Comparison of ENCODE assay signal across 8 mouse cellular contexts in genomic region chr1:189012846-189013586, GRCm38 (mm10). TPM values are rescaled to one million over a fixed set of nuclear protein-coding genes. Genes with fewer than 3 reads are reported as not detected.
DNase-seq lines count a peak whose midpoint lies in the region; ATAC-seq lines count a peak whose summit lies in the region.

No protein-coding gene starts in this region.

- no peak overlapping the region for H3K27ac ChIP-seq in intestine, embryonic 14.5 days (ENCODE audit: low read depth)
- peak overlapping the region; percentile 44; the same call in 1 of the 2 replicates for H3K27ac ChIP-seq in lung, embryonic 16.5 days (ENCODE audit: low read length)

- peak overlapping the region; percentile 45 for H3K4me2 ChIP-seq in intestine, embryonic 14.5 days (ENCODE audit: low read length)
- H3K4me2 ChIP-seq in lung, embryonic 16.5 days (ENCODE audit: low read depth, low read length), result peak overlapping the region; percentile 57

- DNase-seq in heart, adult 11 months, result peak; percentile 68
- no peak for DNase-seq in heart, adult 18-20 months
- peak; percentile 26 to 42 for DNase-seq in adrenal gland, postnatal 36 days
- DNase-seq in intestine, embryonic 14.5 days (ENCODE audit: low spot score), result peak; percentile 73
- peak; percentile 80 for DNase-seq in yolk sac, embryonic 10.5 days (ENCODE audit: low spot score)
- no peak for DNase-seq in frontal cortex, postnatal 25 days (ENCODE audit: low spot score in 2 of 2)
- DNase-seq in left cerebral cortex, postnatal 36 days (ENCODE audit: low spot score in 2 of 2), result no peak

- peaks cover 13% of the 10 kb centered on the region; the same call in 1 of the 2 replicates for H3K4me1 ChIP-seq in intestine, embryonic 14.5 days (replicated peaks; ENCODE audit: control insufficient read depth, insufficient read depth, low read length)
- H3K4me1 ChIP-seq in lung, embryonic 16.5 days (replicated peaks; ENCODE audit: control insufficient read depth, insufficient read depth, low read length), result peaks cover 12% of the 10 kb centered on the region

- peak overlapping the region; percentile 13 for H3K4me3 ChIP-seq in intestine, embryonic 14.5 days (ENCODE audit: low read depth, low read length)
- H3K4me3 ChIP-seq in lung, embryonic 16.5 days (ENCODE audit: low read length), result peak overlapping the region; percentile 20

- ATAC-seq in intestine, embryonic 14.5 days (replicated peaks; ENCODE audit: low FRiP score, low TSS enrichment, low read depth), result peak; percentile 45; the same call in 1 of the 2 replicates
- peak; percentile 61; the same call in 1 of the 2 replicates for ATAC-seq in lung, embryonic 16.5 days (ENCODE audit: low read depth)

- intact Hi-C loops in left cerebral cortex, postnatal 36 days (cut with DNase I), result no loop called here

- 2% methylated on average over 16 of the region's 16 CpGs for WGBS in intestine, embryonic 14.5 days
- WGBS in lung, embryonic 16.5 days, result 2% methylated on average over 16 of the region's 16 CpGs

- H3K27me3 ChIP-seq in intestine, embryonic 14.5 days (replicated peaks; ENCODE audit: control insufficient read depth, insufficient read depth, low read length), result no peaks in the 10 kb centered on the region
- H3K27me3 ChIP-seq in lung, embryonic 16.5 days (ENCODE audit: control insufficient read depth, insufficient read depth, low read depth, low read length), result no peaks in the 10 kb centered on the region; the same call in 1 of the 2 replicates

- H3K36me3 ChIP-seq in intestine, embryonic 14.5 days (ENCODE audit: control insufficient read depth, insufficient read depth, low read length), result no peaks in the 10 kb centered on the region
- no peaks in the 10 kb centered on the region for H3K36me3 ChIP-seq in lung, embryonic 16.5 days (ENCODE audit: control insufficient read depth, insufficient read depth, low read length)

- peak overlapping the region; percentile 29; the same call in 1 of the 2 replicates for H3K9ac ChIP-seq in intestine, embryonic 14.5 days (ENCODE audit: low read length)
- H3K9ac ChIP-seq in lung, embryonic 16.5 days (ENCODE audit: low read length), result peak overlapping the region; percentile 39; the same call in 1 of the 2 replicates

- H3K9me3 ChIP-seq in intestine, embryonic 14.5 days (ENCODE audit: control insufficient read depth, low read length), result no peaks in the 10 kb centered on the region
- no peaks in the 10 kb centered on the region for H3K9me3 ChIP-seq in lung, embryonic 16.5 days (ENCODE audit: control insufficient read depth, low read length)

RNA-seq across cellular contexts. Expression of gene Kctd3, which starts 5.4 kb away (rescaled TPM):
- total RNA-seq in heart, adult 18-20 months (2021), result 10 to 100 TPM in 1 of 2 experiments, 1 to 10 TPM in 1; 9.7 to 10.6 TPM
- total RNA-seq in adrenal gland, postnatal 36 days (2021), result 10 to 100 TPM; 30.9 to 33.7 TPM
- 36.4 and 37.6 TPM in 2 replicates for polyA plus RNA-seq in intestine, embryonic 14.5 days (2014; fragmentation: Nextera tagmentation; extraction: Ambion mirVana)
- 24.5 and 26.3 TPM in 2 replicates for polyA plus RNA-seq in lung, embryonic 16.5 days (2015; fragmentation: Nextera tagmentation; extraction: Ambion mirVana)
- total RNA-seq in left cerebral cortex, postnatal 36 days (2021), result 10 to 100 TPM; 95.0 to 97.8 TPM

Comparison
In these comparisons a context has a peak if more than half of its experiments do, and no peak if none do; other contexts are left out.
1. DNase-seq: peak in heart, adult 11 months (single experiment), adrenal gland, postnatal 36 days (2 of 2), intestine, embryonic 14.5 days (single experiment) and yolk sac, embryonic 10.5 days (single experiment); none in heart, adult 18-20 months (0 of 2), frontal cortex, postnatal 25 days (0 of 2) and left cerebral cortex, postnatal 36 days (0 of 2).